Mouse (Mus musculus): ENCODE measurements around the gene Gm20532.

DNA sequence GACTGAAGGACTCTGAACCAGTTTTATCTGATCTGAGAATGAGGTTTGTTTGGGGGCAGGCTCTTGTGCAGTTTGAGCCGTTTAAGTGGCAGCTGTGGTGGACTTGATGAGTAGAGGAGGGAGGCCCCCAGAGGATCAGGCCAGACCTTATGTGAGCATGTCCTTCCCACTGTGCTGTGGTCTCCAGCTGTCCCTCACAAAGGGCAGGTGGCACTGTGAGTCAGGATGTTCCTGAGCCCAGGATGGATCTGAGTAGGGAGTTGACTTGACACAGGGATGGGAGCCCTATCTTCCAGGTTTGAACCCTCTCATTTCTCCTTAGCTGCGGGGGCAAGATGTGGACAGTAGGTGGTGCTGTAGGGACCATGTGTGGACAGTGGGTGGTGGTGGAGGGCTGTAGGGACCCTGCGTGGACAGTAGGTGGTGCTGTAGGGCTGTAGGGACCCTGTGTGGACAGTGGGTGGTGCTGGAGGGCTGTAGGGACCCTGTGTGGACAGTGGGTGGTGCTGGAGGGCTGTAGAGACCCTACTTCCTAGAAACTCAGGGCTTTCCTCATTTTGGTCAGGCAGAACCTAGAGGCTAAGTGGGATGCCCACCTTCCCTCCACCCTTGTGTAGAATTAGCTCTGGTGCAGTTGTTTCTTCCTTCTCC lies 60.3 kb downstream of the Gm20532 start:
- TF ChIP-seq CTCF (conservative IDR thresholded peaks at IDR 0.05; ENCODE audit: low read length) (peak; percentile 86), NANOG (IDR thresholded peaks at IDR 0.05; ENCODE audit: borderline replicate concordance, low read length) (no peak), POU5F1 (IDR thresholded peaks at IDR 0.05; ENCODE audit: borderline replicate concordance, low read length) (no peak)

All from E14TG2a.4 (cell line).